Mouse (Mus musculus) cerebellum, adult 9-10 months (tissue): ENCODE measurements at regions not wholly inside any gene's neighbourhood (a gene's known extent, or its start where the extent isn't known, plus 50 kb on each side); places are given as distances from the start of the nearest gene placed in this dataset.

Source experiments
- DNase-seq: peaks from one replicate; pipeline ENCODE4 v3.0.0; 2022

GRCm38 (mm10) chr3:103408724-103409123 is 129.6 kb downstream of the Trim33 start:
- no peak for DNase-seq

DNA sequence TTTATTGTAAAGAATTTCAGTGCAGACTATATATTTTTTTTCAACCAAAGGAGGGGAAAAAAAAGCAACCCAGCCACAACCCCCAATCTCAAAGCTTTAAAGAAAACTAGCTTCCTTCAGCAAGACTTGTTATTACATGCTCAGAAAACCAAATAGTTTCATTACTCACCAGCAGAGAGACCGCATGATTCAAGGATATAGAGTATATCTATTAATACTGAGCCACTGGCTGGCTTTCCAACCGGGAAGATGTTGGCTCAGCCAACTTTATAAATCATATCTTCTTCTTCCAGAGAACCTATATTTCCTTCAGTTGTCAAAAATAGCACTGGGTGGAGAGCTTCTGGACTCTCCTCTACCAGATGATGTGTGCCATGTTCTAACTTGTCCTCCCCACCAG is 133.2 kb downstream of the Trim33 start:
- no peak for DNase-seq

DNA sequence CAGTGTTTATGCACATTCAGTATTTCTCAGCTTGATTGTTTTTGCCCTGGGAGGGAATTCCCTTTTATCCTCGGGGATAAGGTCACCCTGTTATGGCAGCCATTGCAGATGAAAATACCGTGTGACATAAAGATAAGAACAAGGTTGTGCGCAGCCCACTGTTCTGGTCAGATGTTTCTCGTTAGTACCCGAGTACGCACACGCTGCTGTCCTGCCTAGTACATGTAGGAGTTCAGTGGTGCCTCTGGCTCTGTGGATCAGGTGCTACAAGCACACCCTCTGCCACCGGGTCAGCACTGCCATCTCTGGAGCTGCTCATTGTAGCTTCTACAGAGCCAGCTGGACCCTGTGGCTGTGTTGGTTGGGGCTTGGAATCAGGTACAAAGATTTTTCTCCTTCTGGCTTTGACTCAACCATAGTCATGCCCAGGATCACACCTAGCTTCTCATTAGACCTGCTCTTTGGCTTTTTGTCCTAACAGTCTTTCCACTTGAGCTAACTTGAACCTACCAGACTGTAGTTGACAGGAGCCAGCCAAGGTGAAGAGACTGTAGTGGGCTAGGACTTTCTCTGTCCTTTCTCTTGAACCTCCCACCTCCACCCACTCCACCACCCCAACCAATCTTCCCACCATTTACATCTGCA is 136.1 kb downstream of the Trim33 start:
- no peak for DNase-seq

GRCm38 (mm10) chr3:103416296-103416695 is 137.2 kb downstream of the Trim33 start:
- no peak for DNase-seq

- DNase-seq: no peak
Measured at GRCm38 (mm10) chr3:103417781-103418180, 138.7 kb downstream of the Trim33 start.

GRCm38 (mm10) chr3:103419761-103420620 is 140.9 kb downstream of the Trim33 start:
- DNase-seq: no peak

DNA sequence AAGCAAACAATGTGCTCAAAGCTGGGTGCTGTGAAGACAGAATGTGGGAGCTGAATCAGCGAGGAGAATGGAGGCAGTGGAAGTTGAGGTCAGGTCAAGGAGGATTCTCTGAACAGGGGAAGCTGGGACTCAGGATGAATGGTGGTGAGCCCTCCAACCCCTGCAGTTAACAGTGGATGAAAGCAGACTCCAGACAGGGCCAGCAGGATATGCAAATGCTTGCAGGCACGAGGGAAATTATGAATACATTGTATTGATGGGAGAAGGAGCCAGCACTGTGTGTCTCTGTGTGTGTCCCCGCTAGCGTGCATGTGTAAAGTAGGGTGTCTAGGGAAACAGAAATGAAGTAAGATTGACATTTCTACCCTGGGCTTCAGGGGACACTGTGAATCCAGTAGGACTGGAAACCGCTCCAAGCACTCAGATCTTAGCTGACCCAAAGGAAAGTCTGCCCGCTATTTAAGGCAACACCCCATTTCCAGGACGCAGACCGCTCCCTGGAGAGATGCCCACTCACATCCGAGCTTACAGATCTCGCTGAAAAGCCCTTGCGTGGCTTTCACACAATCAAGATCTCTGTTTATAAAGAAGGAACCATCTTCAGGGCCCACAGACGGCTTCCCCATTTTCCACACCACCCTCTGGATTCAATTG is 141.7 kb downstream of the Trim33 start:
- DNase-seq: no peak

DNA sequence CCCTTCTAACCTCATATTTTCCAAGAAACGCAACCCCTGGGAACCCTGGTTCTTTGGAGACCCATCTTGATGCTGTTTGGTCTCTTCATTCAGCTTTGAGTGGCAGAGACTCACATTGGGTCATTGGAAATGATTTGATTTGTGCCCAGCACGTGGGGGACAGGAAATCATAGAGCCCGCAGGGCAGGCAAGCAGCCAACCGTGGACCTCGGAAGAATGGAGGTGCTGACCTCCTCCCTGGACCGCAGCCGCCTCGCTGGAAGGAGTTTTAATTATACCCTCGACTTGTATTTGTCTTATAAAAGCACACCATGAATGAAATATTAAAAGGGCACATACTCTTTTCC is 142.2 kb downstream of the Trim33 start:
- no peak for DNase-seq

DNA sequence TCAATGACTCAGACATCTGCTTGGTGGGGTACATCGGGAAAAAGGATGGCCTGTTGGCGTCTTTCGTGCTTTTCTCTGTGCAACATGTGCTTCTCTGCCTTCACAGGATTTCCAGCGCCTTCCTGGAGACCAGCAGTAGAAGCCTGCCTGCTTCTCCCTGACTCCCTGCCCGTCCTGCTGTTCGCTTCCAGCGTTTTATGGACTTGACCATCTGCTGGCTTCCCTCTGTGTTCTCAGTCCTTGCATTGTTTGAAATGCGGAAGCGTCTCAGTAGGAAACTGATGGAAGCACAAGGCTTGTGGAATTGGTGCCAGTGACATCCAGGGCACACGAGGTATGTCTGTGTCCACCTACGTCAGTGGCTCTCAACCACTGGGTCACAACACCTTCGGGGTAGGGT is 143.7 kb downstream of the Trim33 start:
- no peak for DNase-seq

DNA sequence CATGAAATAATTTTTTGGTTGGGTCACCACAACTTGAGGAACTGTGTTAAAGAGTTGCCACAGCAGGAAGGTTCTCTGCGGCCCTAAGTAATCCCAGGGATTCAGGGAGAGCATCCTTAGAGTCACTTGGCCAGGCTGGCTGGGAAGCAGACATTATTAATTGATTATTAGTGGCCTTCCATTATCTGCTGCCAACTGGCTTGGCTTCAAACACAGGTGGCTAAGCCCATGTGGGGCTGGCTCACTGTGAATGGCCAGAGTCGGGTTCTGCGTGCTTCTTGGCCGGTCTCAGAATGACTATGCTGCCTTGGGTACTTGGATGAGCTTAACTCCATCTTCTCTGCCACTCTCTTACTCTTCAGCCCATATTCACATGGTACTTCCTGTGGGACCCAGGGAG is 144.2 kb downstream of the Trim33 start:
- DNase-seq: peak; percentile 21

GRCm38 (mm10) chr3:103425812-103426430 is 146.8 kb downstream of the Trim33 start:
- DNase-seq: no peak

DNA sequence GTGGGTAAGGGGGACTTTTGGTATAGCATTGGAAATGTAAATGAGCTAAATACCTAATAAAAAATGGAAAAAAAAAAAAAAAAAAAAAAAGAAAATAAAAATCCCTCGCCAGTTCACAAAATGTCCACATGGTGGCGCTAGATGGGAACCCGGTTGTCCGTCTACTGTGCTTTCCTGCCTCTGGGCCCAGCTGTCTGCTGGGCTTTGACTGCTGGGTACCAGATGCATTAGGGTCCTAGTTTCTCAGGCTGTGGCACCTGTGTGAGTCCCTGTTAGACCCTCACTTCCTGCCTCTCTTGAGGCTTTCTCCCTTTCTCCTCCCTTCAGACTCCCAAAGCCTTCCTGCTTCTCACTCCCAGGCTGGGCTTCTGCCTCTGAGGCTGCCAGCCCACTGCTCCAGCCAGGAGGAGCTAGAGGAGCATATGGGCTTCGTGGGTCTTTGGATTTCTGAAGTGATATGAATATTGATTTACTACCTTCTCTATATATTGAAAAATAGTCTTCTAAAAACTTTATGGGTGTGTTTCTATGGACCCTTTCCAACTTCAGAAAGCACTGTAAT is 145.7 kb upstream of the Syt6 start:
- DNase-seq: peak; percentile 18

GRCm38 (mm10) chr3:103430131-103430530 is 144.9 kb upstream of the Syt6 start:
- no peak for DNase-seq

- DNase-seq: no peak
Measured at GRCm38 (mm10) chr3:103432254-103432653, 142.8 kb upstream of the Syt6 start.

GRCm38 (mm10) chr3:103436902-103437603 is 138.0 kb upstream of the Syt6 start:
- DNase-seq: no peak

GRCm38 (mm10) chr3:103438791-103439354 is 136.2 kb upstream of the Syt6 start:
- peak; percentile 84 for DNase-seq

- no peak for DNase-seq
Measured at GRCm38 (mm10) chr3:103443247-103443646, 131.8 kb upstream of the Syt6 start.

DNA sequence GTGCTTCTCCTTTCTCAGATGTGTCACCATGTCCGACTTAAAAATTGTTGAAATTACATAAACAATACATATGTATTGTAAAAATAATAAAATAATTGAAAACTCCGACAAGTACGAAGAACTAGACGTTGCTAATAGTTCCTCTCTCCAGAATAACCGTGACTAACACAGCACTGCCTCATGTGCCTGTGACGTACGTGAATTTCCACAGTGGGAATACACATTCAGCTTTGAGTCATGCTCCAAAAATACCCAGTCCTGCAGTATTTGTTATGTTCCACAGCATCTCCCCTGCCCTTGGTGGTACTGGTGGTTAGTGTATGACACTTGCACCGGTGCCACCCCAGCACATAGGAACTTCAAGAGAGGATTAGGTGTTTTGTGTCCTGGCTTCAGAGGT is 129.2 kb upstream of the Syt6 start:
- DNase-seq: no peak

DNA sequence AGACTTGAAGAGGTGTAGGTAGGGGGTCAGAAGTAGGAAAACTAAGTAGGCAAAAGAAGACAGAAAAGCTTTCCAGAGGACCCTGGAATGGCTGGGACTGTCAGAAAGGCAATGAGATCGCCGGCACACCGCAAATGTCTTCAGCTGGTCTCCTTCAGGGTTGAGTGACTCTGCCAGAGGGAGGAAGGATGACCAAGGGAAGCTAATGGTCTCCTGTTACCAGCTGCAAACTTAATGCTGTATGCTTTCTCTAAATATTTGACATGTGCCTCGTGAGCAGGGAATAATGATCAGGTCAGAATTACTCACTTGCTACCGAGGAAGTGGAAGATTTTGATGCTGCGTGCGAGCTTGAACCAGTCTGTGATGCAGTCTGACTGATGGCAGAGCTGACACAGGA is 125.2 kb upstream of the Syt6 start:
- no peak for DNase-seq

DNA sequence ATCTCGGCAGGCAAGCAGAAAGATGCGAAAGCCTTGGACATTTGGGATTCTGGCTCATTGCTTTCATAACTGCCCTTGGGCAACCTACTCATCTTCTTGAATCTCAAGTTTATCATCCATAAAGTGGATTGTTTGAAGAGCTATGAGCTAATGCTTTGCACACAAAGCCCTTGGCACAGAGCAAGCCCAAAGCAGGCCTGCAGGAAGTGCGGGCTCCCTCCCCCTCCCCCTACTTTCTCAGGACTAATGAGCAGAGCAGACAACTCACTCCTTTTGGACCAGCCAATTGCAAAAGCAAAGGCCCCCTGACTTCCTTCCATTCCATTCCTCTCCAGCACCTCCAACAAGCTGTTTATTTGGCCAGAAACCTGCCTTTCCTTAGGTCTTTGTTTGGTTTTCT is 123.1 kb upstream of the Syt6 start:
- DNase-seq: no peak

- no peak for DNase-seq
Measured at GRCm38 (mm10) chr3:103463760-103464159, 111.3 kb upstream of the Syt6 start.

- no peak for DNase-seq
Measured at GRCm38 (mm10) chr3:103464181-103464580, 110.8 kb upstream of the Syt6 start.
